Mouse (Mus musculus) c-Kit-positive CD71-positive TER-119-positive erythroid progenitor cells, embryonic 14.5 days (primary cell): ENCODE measurements around the gene Catsper4.

ENCODE experiments used
- DNase-seq: peaks from one replicate; pipeline ENCODE4 v3.0.0-alpha.2; 2013; ENCODE audit warnings: low spot score

Catsper4 gene

DNA sequence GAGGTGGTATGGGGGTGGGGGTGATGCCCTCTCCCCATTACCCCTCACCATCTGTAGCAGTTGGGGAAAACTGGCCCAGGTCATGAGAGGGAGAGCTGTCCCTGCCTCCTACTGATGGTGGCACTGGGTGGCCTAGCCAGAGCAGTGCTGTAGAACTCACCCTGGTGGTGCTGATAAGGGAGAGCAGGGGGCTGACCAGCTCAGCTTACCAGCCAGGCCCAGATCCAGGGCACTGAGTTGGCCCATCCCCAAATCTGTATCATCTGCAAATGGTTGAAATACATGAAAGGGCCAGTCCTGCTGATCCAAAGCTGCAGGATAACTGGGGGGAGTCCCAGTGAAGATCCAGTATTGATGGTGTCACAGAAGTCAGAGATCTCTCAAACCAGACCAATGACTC lies 45.4 kb downstream of the Catsper4 start:
- no peak for DNase-seq

GRCm38 (mm10) chr4:134181112-134181511 lies 46.1 kb downstream of the Catsper4 start:
- DNase-seq: no peak

- no peak for DNase-seq
These were observed 54.8 kb downstream of the Catsper4 start for GRCm38 (mm10) chr4:134172391-134172790.

- no peak for DNase-seq
These were observed 60.3 kb downstream of the Catsper4 start for GRCm38 (mm10) chr4:134166906-134167305.

DNA sequence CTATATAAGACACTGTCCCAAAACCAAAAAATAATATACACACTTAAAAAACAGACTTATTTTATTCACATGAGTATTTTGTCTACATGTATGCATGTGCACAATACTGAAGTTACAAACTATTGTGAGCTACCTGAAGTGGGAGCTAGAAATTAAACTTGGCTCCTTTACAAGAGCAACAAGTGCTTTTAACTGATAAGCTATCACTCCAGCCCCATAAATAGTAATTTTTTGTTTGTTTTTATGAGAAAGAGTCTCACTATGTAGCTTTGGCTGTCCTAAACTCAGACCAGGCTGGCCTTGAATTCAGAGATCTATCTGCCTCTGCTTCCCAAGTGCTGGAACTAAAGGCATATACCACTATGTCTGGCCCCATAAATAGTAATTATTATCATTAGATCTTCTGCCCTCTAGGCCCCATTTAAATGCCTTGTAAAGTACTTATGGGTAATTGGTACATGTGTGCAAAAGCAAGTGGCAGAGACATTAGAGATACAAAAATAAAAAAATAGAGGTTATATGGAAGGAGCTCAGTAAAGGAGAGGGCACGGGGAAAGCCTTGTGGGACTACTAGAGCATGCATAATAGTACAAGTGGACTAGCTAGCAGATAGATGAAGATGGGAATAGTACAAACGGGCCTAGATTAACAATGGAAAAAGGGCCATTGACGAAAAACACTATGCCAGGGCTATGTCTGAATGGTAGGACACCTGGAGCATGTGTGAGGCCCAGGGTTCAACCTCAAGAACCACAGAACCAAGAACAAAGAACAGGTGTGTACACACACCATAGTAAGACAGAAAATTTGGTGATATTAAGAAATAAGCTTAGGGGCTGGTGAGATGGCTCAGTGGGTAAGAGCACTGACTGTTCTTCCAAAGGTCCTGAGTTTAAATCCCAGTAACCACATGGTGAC lies 61.4 kb downstream of the Catsper4 start:
- DNase-seq: peak; percentile 66

DNA sequence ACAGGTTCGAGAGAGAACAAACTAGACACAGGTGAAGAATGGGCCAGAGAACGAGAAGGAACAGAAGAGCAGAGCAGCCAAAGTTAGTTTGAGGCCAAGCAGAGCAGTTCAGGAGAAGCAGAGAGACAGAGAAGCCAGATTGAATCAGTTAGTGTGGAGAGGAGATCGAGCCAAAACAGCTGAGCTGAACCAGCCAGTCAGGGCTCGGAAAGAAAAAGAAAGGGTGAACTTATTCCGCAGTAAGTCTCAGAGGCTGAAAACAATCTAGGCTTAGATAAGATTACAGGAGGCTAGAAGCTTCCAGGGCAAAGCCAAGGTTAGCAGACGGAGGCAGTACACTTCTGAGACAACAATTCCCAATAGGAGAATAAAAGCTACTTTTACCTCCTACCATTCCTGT lies 62.2 kb downstream of the Catsper4 start:
- no peak for DNase-seq

DNA sequence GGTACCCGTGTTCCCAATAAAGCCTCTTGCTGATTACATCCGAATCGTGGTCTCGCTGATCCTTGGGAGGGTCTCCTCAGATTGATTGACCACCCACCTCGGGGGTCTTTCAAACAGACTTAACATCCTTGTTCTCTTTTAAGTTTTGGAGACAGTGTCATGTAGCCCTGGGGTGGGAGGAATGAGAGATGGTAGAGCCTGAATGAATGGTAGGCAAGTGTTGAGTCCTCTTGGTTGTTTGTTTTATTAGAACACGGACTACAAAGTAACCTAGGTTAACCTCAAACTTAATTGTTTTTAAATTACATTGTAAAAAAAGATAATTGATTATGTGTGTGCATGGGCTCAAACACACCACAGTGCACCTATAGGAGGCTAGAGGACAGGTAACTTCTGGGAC lies 62.6 kb downstream of the Catsper4 start:
- no peak for DNase-seq
